Mouse (Mus musculus): ENCODE results near the gene 2410002F23Rik. TPM values are rescaled to one million over a fixed set of nuclear protein-coding genes. Genes with fewer than 3 reads are reported as not detected.
"Not testable (repeated sequence)": the region's sequence is repeated elsewhere in the genome, so short reads cannot be mapped to it uniquely, and the experiment has no call there.

2410002F23Rik gene
- total RNA-seq, 2 experiments from 2014 or later: 75.3 to 94.3 TPM

GRCm38 (mm10) chr7:44260410-44260809 is 13.9 kb downstream of the 2410002F23Rik start:
- no peak for DNase-seq (ENCODE audit: extremely low spot score in 1 of 2, low spot score in 1 of 2)

- DNase-seq (ENCODE audit: extremely low spot score in 1 of 2, low spot score in 1 of 2): no peak
Observed at GRCm38 (mm10) chr7:44261147-44261546, 14.6 kb downstream of the 2410002F23Rik start, which contains the start of gene Gm15517. Gm15517 (plus strand) TSS chr7:44261447.

GRCm38 (mm10) chr7:44262791-44263643 is 16.5 kb downstream of the 2410002F23Rik start:
- DNase-seq (ENCODE audit: extremely low spot score in 1 of 2, low spot score in 1 of 2): peak; percentile 98 to 100

- no peak for DNase-seq (ENCODE audit: extremely low spot score in 1 of 2, low spot score in 1 of 2)
Observed at GRCm38 (mm10) chr7:44268117-44268516, 21.6 kb downstream of the 2410002F23Rik start.

GRCm38 (mm10) chr7:44269397-44269796 is 22.9 kb downstream of the 2410002F23Rik start:
- DNase-seq (ENCODE audit: extremely low spot score in 1 of 2, low spot score in 1 of 2): no peak

GRCm38 (mm10) chr7:44271309-44271708 is 24.8 kb downstream of the 2410002F23Rik start:
- DNase-seq (ENCODE audit: extremely low spot score in 1 of 2, low spot score in 1 of 2): no peak

- DNase-seq (ENCODE audit: extremely low spot score in 1 of 2, low spot score in 1 of 2): no peak
Observed at GRCm38 (mm10) chr7:44272546-44272945, 26.0 kb downstream of the 2410002F23Rik start.

- no peak for DNase-seq (ENCODE audit: extremely low spot score in 1 of 2, low spot score in 1 of 2)
Observed at GRCm38 (mm10) chr7:44273446-44273845, 26.9 kb downstream of the 2410002F23Rik start.

GRCm38 (mm10) chr7:44274096-44274495 is 27.6 kb downstream of the 2410002F23Rik start:
- no peak for DNase-seq (ENCODE audit: extremely low spot score in 1 of 2, low spot score in 1 of 2)

GRCm38 (mm10) chr7:44275546-44275945 is 29.0 kb downstream of the 2410002F23Rik start:
- DNase-seq (ENCODE audit: extremely low spot score in 1 of 2, low spot score in 1 of 2): no peak

GRCm38 (mm10) chr7:44276461-44277249 is 30.1 kb downstream of the 2410002F23Rik start:
- DNase-seq (ENCODE audit: extremely low spot score in 1 of 2, low spot score in 1 of 2): no peak

GRCm38 (mm10) chr7:44277250-44277622 is 30.7 kb downstream of the 2410002F23Rik start:
- peak in 1 of 2 experiments; percentile 62 for DNase-seq (ENCODE audit: extremely low spot score in 1 of 2, low spot score in 1 of 2)

- DNase-seq (ENCODE audit: extremely low spot score in 1 of 2, low spot score in 1 of 2): no peak
Observed at GRCm38 (mm10) chr7:44280959-44281358, 34.4 kb downstream of the 2410002F23Rik start.

GRCm38 (mm10) chr7:44281586-44281985 is 35.1 kb downstream of the 2410002F23Rik start:
- DNase-seq (ENCODE audit: extremely low spot score in 1 of 2, low spot score in 1 of 2): no peak

GRCm38 (mm10) chr7:44287760-44288159 is 41.2 kb downstream of the 2410002F23Rik start:
- no peak for DNase-seq (ENCODE audit: extremely low spot score in 1 of 2, low spot score in 1 of 2)

GRCm38 (mm10) chr7:44290986-44291385 is 44.5 kb downstream of the 2410002F23Rik start:
- no peak for DNase-seq (ENCODE audit: extremely low spot score in 1 of 2, low spot score in 1 of 2)

- no peak for DNase-seq (ENCODE audit: extremely low spot score in 1 of 2, low spot score in 1 of 2)
Observed at GRCm38 (mm10) chr7:44291418-44291817, 44.9 kb downstream of the 2410002F23Rik start.

- DNase-seq (ENCODE audit: extremely low spot score in 1 of 2, low spot score in 1 of 2): not testable (repeated sequence)
Observed at GRCm38 (mm10) chr7:44297501-44297900, 51.0 kb downstream of the 2410002F23Rik start.
